Mouse (Mus musculus) kidney, adult 11 months (tissue): Measurements from ENCODE around the gene Snai1.

Experiments
- DNase-seq: peaks from one replicate; pipeline ENCODE4 v3.0.0; 2022

Snai1 gene

DNA sequence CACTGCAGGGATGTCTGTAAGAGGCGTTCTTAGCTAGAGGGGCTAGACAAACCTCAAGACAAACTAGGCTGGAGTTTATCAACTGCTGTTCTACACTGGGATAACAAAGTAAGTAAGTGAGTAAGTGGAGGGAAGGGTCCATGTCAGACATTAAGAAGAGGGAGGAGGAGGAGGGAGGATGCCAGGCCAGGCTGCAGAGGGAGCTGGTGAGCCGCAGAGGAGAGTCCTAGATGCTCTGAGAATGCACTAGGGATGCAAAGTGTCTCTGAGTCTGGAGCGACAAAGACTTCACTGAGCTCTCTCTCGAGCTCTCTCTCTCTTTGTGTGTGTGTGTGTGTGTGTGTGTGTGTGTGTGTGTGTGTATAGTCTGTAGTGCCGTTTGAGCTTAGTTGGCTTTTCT is 9.7 kb upstream of the Snai1 start:
- no peak for DNase-seq

DNA sequence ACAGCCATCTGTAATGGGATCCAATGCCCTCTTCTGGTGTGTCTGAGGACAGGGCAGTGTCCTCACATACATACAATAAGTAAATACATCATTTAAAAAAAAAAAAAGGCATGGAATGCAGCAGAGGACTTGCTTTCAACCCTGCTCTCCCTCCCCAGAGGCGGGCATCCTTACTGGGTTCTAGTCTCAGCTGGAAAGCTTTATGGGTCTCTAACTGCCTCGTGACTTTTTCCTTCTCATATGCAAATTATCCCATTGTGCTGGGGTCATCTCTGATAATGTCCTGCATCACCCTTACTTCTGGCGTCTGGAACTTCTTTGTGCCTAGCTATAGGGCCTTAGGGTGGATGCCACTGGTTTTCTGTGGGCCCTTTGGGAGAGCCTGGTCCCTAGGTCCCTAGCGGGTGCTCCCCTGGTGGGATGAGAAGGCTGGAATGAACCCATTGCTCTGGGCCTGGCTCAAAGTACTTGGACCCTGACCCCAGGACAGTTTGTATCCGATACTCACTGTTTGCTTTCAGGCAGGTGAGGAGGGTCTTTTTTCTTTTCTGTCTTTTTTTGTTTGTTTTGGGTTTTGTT is 8.0 kb upstream of the Snai1 start:
- no peak for DNase-seq

GRCm38 (mm10) chr2:167530536-167530935 is 7.5 kb upstream of the Snai1 start:
- no peak for DNase-seq

GRCm38 (mm10) chr2:167532131-167532530 is 5.9 kb upstream of the Snai1 start:
- DNase-seq = no peak

DNA sequence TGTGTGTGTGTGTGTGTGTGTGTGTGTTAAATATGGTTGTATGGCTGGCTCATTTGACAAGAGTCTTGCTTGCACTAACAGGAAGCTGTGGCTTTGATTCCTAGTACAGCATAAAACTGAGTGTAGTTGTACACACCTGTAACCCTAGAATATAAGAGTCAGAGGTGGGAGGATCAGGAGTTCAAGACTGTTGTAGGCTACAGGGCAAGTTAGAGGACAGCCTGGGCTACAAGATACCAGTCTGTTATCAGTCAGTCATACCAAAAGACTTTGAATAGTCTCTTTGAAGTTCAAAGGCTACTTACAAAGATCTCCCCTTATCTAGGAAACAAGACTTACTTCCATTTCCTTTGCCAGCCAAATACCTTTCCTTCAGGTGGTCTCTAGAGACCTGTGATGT is 4.1 kb upstream of the Snai1 start:
- no peak for DNase-seq

DNA sequence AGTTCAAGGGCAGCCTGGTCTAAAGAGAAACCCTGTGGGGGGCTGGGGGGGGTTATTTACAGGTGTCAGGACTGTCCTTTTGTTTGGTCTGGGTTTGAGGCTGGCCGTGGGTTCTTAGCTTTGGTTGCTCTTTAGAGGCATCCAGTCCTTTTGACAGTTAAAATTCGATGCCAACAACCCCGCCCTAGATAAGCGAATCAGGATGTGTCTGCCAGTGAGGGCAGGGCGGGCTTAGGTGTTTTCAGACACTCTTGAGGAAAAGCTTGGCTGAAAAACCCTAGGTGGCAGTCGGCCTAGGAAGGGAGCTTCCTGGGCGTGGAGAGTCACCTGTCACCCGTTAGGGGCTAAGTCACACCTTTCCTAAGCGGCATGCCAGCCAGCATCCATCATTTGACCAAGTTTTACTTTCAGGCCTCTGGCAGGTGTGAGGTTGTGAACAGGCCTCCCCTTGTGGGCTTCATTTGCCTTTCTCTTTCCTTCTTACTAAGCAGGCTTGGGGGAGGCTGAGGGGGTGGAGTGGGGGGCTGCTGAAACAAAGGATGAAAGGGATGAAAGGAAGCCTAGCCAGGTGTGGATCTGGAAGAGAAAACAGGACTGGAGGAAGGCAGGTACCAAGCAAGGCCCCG is 1.6 kb upstream of the Snai1 start:
- DNase-seq = no peak

GRCm38 (mm10) chr2:167538671-167539306 is 794 bp downstream of the Snai1 start:
- DNase-seq = no peak

DNA sequence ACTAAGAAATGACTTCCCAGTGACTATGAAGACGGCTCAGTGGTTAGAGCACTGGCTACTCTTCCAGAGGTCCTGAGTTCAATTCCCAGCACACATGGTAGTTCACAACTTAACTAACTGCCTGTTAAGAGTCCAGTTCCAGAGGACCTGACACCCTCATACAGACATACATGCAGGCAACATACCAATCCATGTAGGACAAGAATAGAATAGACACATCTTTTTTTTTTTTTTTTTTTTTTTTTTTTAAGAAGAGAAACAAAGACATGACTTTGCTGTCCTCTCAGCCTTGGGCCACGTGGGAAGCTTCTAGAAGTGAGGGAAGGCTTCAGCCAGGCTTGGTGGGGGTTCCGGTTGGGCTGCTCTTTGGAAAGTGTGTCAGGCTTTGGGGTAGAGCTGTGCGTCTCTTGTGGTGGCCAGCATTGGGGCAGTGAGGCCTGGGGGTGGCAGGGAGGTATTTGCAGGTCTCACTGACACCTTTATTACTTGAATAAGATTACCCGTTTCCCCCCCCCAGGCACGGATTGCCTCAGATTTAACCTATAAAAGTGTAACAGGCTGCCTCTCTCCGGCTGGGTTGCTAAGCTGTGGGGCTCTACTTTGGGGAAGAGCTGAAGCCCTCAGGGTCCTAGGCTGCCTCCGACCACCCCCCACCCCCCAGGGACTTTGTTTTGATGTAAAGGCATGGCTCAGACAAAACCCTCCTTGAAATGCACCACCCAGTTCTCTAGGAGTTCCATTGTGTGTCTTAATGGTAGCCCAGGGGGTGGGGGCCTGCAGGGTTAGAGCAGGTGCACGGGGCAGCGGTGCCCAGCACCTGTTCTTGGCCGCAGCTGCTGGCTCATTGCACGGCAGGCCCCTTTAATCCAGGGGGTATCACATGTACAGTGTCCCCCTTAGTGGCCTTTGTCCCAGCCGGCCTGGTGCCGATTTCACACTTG is 1.8 kb downstream of the Snai1 start:
- no peak for DNase-seq

DNA sequence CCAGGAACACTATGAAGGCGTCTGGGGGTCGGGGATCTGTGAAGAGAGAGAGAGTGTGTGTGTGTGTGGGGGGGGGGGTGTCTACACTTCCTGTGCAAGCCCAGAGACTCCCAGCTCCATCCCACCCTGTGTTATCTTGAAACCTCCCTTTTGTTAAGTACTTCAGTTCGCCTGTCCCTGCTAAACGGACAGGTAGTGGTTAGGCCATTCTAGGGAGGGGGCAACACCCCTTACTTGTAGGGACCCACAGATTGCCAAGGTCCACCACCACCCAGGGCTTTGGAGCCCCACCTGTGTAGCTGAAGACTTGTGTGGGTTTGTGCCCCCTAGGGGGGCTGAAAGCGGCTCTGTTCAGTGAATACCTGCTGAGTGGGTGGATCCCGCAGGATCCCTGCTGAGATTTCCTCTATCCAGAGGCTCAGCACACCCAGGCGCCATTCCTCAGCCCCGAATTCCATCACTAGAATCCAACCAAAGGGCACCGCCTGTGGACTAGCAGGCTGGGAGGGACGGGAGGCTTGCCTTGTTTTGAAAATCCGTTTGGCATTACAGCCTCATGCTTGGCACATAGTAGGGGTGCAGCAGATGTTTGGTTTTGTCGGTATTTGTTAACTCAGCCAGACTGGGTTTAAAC is 2.6 kb downstream of the Snai1 start:
- no peak for DNase-seq

- no peak for DNase-seq
These were observed 3.3 kb downstream of the Snai1 start for GRCm38 (mm10) chr2:167541324-167541723.

DNA sequence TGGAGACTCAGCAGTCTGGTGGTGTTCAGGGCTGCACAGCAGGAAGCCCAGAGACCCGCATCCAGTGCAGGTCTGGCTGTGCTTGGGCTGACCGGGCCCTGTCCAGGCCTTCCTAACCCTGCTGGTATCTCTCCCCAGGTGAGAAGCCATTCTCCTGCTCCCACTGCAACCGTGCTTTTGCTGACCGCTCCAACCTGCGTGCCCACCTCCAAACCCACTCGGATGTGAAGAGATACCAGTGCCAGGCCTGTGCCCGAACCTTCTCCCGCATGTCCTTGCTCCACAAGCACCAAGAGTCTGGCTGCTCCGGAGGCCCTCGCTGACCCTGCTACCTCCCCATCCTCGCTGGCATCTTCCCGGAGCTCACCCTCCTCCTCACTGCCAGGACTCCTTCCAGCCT is 3.8 kb downstream of the Snai1 start:
- DNase-seq = no peak

- DNase-seq = no peak
These were observed 4.4 kb downstream of the Snai1 start for GRCm38 (mm10) chr2:167542361-167542760.

GRCm38 (mm10) chr2:167543121-167544003 is 5.4 kb downstream of the Snai1 start:
- DNase-seq = peak; percentile 59

- DNase-seq = no peak
These were observed 6.0 kb downstream of the Snai1 start for GRCm38 (mm10) chr2:167544004-167544356.

DNA sequence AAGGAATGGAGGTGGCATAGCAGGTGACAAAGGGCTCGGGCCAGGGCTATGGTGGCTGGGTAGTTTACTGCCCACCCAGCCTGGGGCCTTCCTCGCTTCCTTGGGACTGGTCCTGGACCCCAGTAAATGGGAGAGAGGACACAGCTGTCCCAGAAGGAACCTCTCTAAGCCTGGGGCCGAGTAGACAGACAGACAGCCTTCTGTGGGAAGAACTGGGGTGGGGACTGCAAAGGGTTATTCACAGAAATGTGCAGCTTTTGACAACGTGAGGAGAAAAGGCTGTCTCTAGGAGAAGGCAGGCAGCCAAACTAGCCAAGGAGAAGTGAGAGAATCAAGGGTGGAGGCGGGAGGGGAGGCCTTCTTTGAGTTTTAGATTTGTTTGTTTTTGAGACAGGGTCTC is 6.5 kb downstream of the Snai1 start:
- DNase-seq = no peak

GRCm38 (mm10) chr2:167546447-167547195 is 8.6 kb downstream of the Snai1 start:
- DNase-seq = no peak

- DNase-seq = no peak
These were observed 9.4 kb downstream of the Snai1 start for GRCm38 (mm10) chr2:167547444-167547843.

GRCm38 (mm10) chr2:167548961-167549360 is 11.0 kb downstream of the Snai1 start:
- no peak for DNase-seq

DNA sequence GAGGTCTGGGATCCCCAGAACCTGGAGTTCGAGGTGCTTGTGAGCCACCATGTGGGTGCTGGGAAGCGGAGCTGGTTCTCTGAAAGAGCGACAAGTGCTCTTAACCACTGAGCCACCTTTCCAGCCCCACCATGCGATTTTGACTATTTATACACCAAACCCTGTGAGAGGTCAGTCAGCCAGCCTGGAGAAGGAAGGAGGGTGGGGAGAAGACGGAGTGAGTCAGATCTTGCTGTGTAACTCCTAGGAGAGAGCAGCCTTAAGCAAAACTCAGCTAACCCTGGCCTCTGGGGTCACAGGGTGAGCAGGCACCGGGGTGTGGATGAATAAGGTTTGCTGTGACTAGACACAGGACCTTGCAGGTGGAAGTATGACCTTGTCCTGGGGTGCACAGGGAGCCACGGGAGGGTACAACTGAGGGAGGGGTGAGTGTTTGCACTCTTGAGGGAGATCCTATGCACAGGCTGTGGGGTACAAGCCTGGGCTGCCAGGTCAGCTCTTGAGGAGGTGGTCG is 12.4 kb downstream of the Snai1 start:
- no peak for DNase-seq

- DNase-seq = no peak
These were observed 13.4 kb downstream of the Snai1 start for GRCm38 (mm10) chr2:167551342-167551920.

- no peak for DNase-seq
These were observed 14.3 kb downstream of the Snai1 start for GRCm38 (mm10) chr2:167552292-167552691.
